Mouse (Mus musculus): ENCODE measurements at regions not wholly inside any gene's neighbourhood (a gene's known extent, or its start where the extent isn't known, plus 50 kb on each side); places are given as distances from the start of the nearest gene placed in this dataset.

DNA sequence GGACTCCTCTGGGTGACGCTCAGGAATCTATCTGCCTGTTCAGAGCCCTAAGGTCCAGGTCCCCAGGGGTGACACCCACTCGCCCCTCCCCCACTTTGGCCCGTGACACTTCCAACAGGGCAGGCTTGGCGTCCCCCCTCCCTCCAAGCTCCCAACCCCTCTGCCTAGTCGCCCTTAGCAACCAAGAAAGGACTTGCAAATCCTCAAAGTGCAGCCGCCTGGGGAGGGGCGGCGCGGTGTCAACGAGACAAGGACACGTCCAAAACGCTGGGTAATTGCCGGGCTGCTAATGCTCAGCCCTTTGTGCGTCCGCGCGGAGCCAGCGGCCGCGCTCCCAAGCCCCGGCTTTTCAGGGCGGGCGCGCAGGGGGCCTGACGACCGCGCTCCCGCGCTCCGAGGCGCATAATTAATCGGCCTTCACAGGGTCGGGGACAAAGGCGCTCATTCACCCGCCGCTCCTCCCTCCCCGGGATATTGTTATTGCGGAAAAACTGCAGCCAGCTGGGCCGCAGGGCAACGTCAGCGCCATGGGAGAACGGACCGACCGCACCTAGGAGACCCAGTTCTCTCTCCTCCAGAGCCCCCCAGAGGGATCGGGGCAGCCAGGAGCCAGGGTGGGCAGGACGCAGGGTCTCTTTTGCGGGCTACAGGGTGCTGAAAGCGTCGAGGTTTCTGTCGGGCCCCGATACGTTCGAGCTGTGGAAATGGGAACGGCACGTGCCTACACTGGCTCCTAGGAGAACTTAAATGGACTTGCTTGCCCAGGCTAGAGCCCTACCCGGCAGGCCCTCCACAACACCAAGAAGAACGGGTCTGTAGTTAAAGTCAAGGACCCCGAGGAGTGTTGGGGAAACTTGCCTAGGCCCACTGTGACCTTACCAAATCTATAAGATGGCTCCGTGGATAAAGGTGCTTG, 91.1 kb downstream of the Zfp36l2 start:
- no peak for TF ChIP-seq POLR2A (IDR thresholded peaks at IDR 0.05; ENCODE audit: borderline replicate concordance, insufficient read depth, low read length)
- TF ChIP-seq CTCF (IDR thresholded peaks at IDR 0.05; ENCODE audit: borderline replicate concordance, insufficient read depth, low read depth, low read length): no peak

Measured in cerebellum, adult 2 months (tissue).